Mouse (Mus musculus) left cerebral cortex, adult 2 months (tissue): ENCODE results near the gene Arf1. TPM values are rescaled to one million over a fixed set of nuclear protein-coding genes. Genes with fewer than 3 reads are reported as not detected.

Experiments
- DNase-seq, 2 experiments: peaks; one replicate each; pipeline ENCODE4 v3.0.0; 2021 to 2022; ENCODE audit warnings: low spot score in 2 of 2, mixed read lengths in 1 of 2; ENCODE audit errors: extremely low spot score in 1 of 2
- H3K27ac ChIP-seq: fragments of 200-600 bp; 2 replicates; pipeline ENCODE4 v1.8.1; 2022
- H3K4me3 ChIP-seq: fragments of 200-600 bp; 2 replicates; pipeline ENCODE4 v1.8.1; 2022
- CTCF ChIP-seq: fragments of 200-600 bp; IDR thresholded peaks from 2 replicates; pipeline ENCODE4 v1.8.1; 2022; ENCODE audit warnings: antibody characterized with exemption, mild to moderate bottlenecking, moderate library complexity
- intact Hi-C: fragments of 180-260 bp; cut with DNase I; formaldehyde crosslinking; loops from one replicate; pipeline ENCODE4 v1.15.1; 2025
- total RNA-seq, 2 experiments: library from RNA; stranded (reverse); gene quantifications; 2 replicates each; pipeline ENCODE4 v1.2.3; 2021

The Arf1 gene
- total RNA-seq, 2 experiments from 2014 or later: 409 to 423 TPM

- intact Hi-C loops: loop anchor here (2.0 kb wide), 1 partner anchor 20 kb away; the partner anchor contains the start of gene Arf1
- H3K4me3 ChIP-seq: peak overlapping the region; percentile 98
- H3K27ac ChIP-seq: peak overlapping the region; percentile 54; the same call in 1 of the 2 replicates
- peak; percentile 61 for TF ChIP-seq CTCF
- DNase-seq: peak; percentile 58 to 59
Observed at GRCm38 (mm10) chr11:59209003-59209441, 19.0 kb downstream of the Arf1 start.

GRCm38 (mm10) chr11:59208153-59208831, 19.8 kb downstream of the Arf1 start, which contains the start of gene 2310033P09Rik:
Gene 2310033P09Rik (plus strand): TSS chr11:59208321.
- TF ChIP-seq CTCF: no peak
- Histone ChIP-seq H3K4me3 (peak within 1 kb of the TSS; percentile 98), H3K27ac (peak within 1 kb of the TSS; percentile 97)

GRCm38 (mm10) chr11:59202081-59202995, 25.7 kb downstream of the Arf1 start, which contains the start of gene Mrpl55:
Gene Mrpl55 (plus strand): TSS chr11:59202486.
- Histone ChIP-seq H3K4me3 (peak within 1 kb of the TSS; percentile 72), H3K27ac (peak within 1 kb of the TSS; percentile 87)
- intact Hi-C loops: loop anchor here (1.0 kb wide), 1 partner anchor 11 kb away; no protein-coding TSS in a partner anchor
- TF ChIP-seq CTCF: no peak; the same call in 1 of the 2 replicates
- peak; percentile 93 for DNase-seq

More at GRCm38 (mm10) chr11:59208153-59208831, 19.8 kb downstream of the Arf1 start, which contains the start of gene 2310033P09Rik:
- intact Hi-C loops: loop anchor here (2.0 kb wide), 1 partner anchor 21 kb away; the partner anchor contains the start of gene Arf1
- DNase-seq: peak; percentile 94 to 95

GRCm38 (mm10) chr11:59201216-59202002, 26.7 kb downstream of the Arf1 start:
- intact Hi-C loops: loop anchor here (1.0 kb wide), 1 partner anchor 10 kb away; no protein-coding TSS in a partner anchor
- no peak for DNase-seq
- Histone ChIP-seq H3K27ac (no peak overlapping the region; the same call in 1 of the 2 replicates), H3K4me3 (peak overlapping the region; percentile 72)
- TF ChIP-seq CTCF: no peak

- no peak overlapping the region for H3K4me3 ChIP-seq
- intact Hi-C loops: no loop called here
- no peak overlapping the region for H3K27ac ChIP-seq
- no peak for DNase-seq
- no peak for TF ChIP-seq CTCF
Observed at GRCm38 (mm10) chr11:59196230-59196629, 31.8 kb downstream of the Arf1 start.

GRCm38 (mm10) chr11:59192059-59192386, 36.0 kb downstream of the Arf1 start, which contains the start of gene Guk1:
Gene Guk1 (minus strand): TSS chr11:59192212.
- no peak for DNase-seq
- Histone ChIP-seq H3K27ac (peak within 1 kb of the TSS; percentile 71), H3K4me3 (peak within 1 kb of the TSS; percentile 84)
- no peak for TF ChIP-seq CTCF
- intact Hi-C loops: no loop called here

- H3K4me3 ChIP-seq: peak overlapping the region; percentile 84
- no peak for TF ChIP-seq CTCF
- DNase-seq: peak; percentile 90 to 92
- peak overlapping the region; percentile 64 for H3K27ac ChIP-seq
- intact Hi-C loops: loop anchor here (1.0 kb wide), 1 partner anchor 11 kb away; the partner anchor contains the start of gene Mrpl55
Observed at GRCm38 (mm10) chr11:59191231-59192058, 36.6 kb downstream of the Arf1 start.

- H3K27ac ChIP-seq: no peak overlapping the region
- no peak for DNase-seq
- intact Hi-C loops: no loop called here
- no peak overlapping the region for H3K4me3 ChIP-seq
- TF ChIP-seq CTCF: no peak
Observed at GRCm38 (mm10) chr11:59187706-59188105, 40.4 kb downstream of the Arf1 start.

GRCm38 (mm10) chr11:59185490-59185889, 42.6 kb downstream of the Arf1 start:
- intact Hi-C loops: loop anchor here (2.0 kb wide), 1 partner anchor 87 kb away; no protein-coding TSS in a partner anchor
- no peak overlapping the region for H3K4me3 ChIP-seq
- no peak for DNase-seq
- TF ChIP-seq CTCF: no peak
- no peak overlapping the region for H3K27ac ChIP-seq

GRCm38 (mm10) chr11:59183821-59184220, 44.2 kb downstream of the Arf1 start:
- peak; percentile 46 to 49 for DNase-seq
- Histone ChIP-seq H3K27ac (peak overlapping the region; percentile 3; the same call in 1 of the 2 replicates), H3K4me3 (no peak overlapping the region)
- TF ChIP-seq CTCF: peak; percentile 87
- intact Hi-C loops: loop anchor here (2.0 to 5.0 kb wide), 3 partner anchors 21 to 212 kb away; partner anchors contain the start of gene Iba57
